Mouse (Mus musculus) limb, embryonic 12.5 days (tissue): ENCODE data around the gene Zbtb4. TPM values are rescaled to one million over a fixed set of nuclear protein-coding genes. Genes with fewer than 3 reads are reported as not detected.
A peak's percentile ranks its signal among the peaks of the same experiment; 100 is the strongest.

Source experiments
- ATAC-seq: fragments of 200-750 bp; cut with Nextera tagmentation; 2 replicates; pipeline ENCODE4 v1.8.0; 2017; ENCODE audit warnings: low read depth, moderate TSS enrichment; ENCODE audit not compliant: insufficient number of reproducible peaks, insufficient read depth, low FRiP score, low TSS enrichment
- H3K27ac ChIP-seq: fragments of 300-500 bp; sonication (generic); 2 replicates; pipeline ENCODE4 v1.5.1; 2016; ENCODE audit warnings: mild to moderate bottlenecking, moderate library complexity
- H3K27me3 ChIP-seq: fragments of 300-500 bp; sonication (generic); 2 replicates; pipeline ENCODE4 v1.6.1; 2016; ENCODE audit warnings: mild to moderate bottlenecking, moderate library complexity
- H3K36me3 ChIP-seq: fragments of 300-500 bp; sonication (generic); 2 replicates; pipeline ENCODE4 v1.6.1; 2016; ENCODE audit warnings: mild to moderate bottlenecking, moderate library complexity
- H3K4me1 ChIP-seq: fragments of 300-500 bp; sonication (generic); replicated peaks from 2 replicates; pipeline ENCODE4 v1.6.1; 2016
- H3K4me2 ChIP-seq: fragments of 300-500 bp; sonication (generic); 2 replicates; pipeline ENCODE4 v1.6.1; 2016; ENCODE audit warnings: mild to moderate bottlenecking, moderate library complexity
- H3K4me3 ChIP-seq: fragments of 300-500 bp; sonication (generic); replicated peaks from 2 replicates; pipeline ENCODE4 v1.5.1; 2016; ENCODE audit warnings: mild to moderate bottlenecking
- H3K9ac ChIP-seq: fragments of 300-500 bp; sonication (generic); replicated peaks from 2 replicates; pipeline ENCODE4 v1.6.1; 2016; ENCODE audit warnings: mild to moderate bottlenecking, moderate library complexity
- H3K9me3 ChIP-seq: fragments of 300-500 bp; sonication (generic); 2 replicates; pipeline ENCODE4 v1.6.1; 2016; ENCODE audit warnings: mild to moderate bottlenecking, moderate library complexity
- WGBS: fragments of 180-500 bp; shearing (Covaris S2); methylation state at CpG from one replicate; pipeline ENCODE4 v1.1.7; 2016; 5-methylcytosine and 5-hydroxymethylcytosine counted together
- polyA plus RNA-seq: library from polyadenylated mRNA; unstranded; fragments of >200 nt; fragmentation: Nextera tagmentation; extraction: Ambion mirVana; gene quantifications from 2 replicates; pipeline ENCODE4 v1.2.1, GENCODE M21; 2016

Zbtb4 gene
- polyA plus RNA-seq, 1 experiment from 2014 or later, result 2.4 TPM

DNA sequence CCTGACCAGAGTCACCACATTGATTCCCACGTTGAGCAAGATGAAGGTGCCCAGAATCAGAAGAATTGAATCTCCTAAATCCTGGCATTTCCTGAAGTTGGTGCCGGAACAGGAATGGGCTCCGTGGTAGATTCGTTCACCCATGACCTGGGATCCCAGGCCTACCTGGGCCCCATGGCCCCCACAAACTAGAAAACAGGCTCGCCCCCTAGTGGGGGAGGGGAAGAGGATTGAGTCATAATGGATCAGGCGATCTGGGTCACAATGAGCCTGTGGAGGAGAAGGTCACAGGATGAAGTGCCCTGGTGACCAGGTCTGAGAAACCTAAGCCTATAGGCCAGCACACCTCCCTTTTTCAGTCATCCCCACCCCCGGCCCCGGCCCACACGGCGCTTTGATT, 49.4 kb downstream of the Zbtb4 start, which contains the start of gene Gm39566:
Gene Gm39566, minus strand, starts transcription at position 144 of the 400 bp plus-strand sequence.
- Histone ChIP-seq H3K4me2 (no peak within 1 kb of the TSS), H3K36me3 (no peaks in the 10 kb centered on the region), H3K4me1 (no peaks in the 10 kb centered on the region), H3K9me3 (peaks cover 13% of the 10 kb centered on the region), H3K27ac (no peak within 1 kb of the TSS), H3K27me3 (no peaks in the 10 kb centered on the region), H3K9ac (no peak within 1 kb of the TSS), H3K4me3 (no peak within 1 kb of the TSS)
- 58% methylated on average over 10 of the region's 10 CpGs for whole genome bisulfite sequencing
- no peak for ATAC-seq

DNA sequence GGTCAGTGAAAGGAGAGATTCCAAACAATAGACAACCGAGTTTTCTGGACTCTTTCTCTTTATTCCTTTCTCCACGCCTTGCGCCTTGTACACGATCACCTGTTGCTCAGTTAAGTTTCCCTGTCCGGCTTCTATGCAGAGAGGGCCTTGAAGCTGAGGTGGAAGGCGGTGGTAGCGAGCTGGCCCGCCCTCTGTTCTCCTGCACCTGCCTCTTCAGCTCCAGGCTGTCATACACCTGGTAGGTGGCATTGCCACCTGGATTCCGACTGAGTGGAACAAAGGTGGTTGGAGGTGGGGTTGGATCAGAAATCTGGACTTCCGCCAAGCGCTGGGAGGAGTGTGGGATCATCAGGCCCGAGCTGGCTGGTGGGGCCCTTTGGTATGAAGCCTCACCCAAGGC, 50.8 kb downstream of the Zbtb4 start:
- no peak overlapping the region for H3K4me3 ChIP-seq
- 91% methylated on average over 12 of the region's 12 CpGs for WGBS
- peaks cover 13% of the 10 kb centered on the region for H3K9me3 ChIP-seq
- no peaks in the 10 kb centered on the region for H3K4me1 ChIP-seq
- no peaks in the 10 kb centered on the region for H3K27me3 ChIP-seq
- no peak overlapping the region for H3K4me2 ChIP-seq
- H3K9ac ChIP-seq, result no peak overlapping the region
- no peaks in the 10 kb centered on the region for H3K36me3 ChIP-seq
- no peak for ATAC-seq
- H3K27ac ChIP-seq, result no peak overlapping the region

DNA sequence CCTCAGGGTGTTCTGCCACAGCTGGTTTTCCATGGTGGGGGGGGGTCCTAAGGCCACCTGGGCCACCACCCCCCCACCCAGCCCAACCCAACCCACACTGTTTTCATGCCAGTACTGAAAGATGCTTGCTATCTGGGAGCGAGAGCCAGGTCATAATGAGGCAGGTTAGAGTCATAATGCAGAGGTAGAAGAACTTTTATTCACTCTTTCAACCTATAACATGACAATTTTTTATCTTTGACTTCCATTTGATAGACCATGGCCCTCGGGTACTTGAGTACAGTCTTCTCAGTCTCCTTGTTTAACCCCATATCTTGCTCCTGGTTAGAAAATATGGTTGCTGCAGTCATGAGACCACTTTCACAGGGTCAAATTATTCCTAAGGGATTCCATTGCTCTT, 52.7 kb downstream of the Zbtb4 start, which contains the start of gene Spem2:
Gene Spem2, minus strand, starts transcription at position 101 of the 400 bp plus-strand sequence.
- no peak within 1 kb of the TSS for H3K27ac ChIP-seq
- H3K4me1 ChIP-seq, result no peaks in the 10 kb centered on the region
- no peaks in the 10 kb centered on the region for H3K27me3 ChIP-seq
- WGBS, result 89% methylated on average over 2 of the region's 2 CpGs
- H3K4me2 ChIP-seq, result no peak within 1 kb of the TSS
- no peak within 1 kb of the TSS for H3K4me3 ChIP-seq
- H3K9ac ChIP-seq, result no peak within 1 kb of the TSS
- H3K36me3 ChIP-seq, result no peaks in the 10 kb centered on the region
- peaks cover 13% of the 10 kb centered on the region for H3K9me3 ChIP-seq
- ATAC-seq, result no peak

DNA sequence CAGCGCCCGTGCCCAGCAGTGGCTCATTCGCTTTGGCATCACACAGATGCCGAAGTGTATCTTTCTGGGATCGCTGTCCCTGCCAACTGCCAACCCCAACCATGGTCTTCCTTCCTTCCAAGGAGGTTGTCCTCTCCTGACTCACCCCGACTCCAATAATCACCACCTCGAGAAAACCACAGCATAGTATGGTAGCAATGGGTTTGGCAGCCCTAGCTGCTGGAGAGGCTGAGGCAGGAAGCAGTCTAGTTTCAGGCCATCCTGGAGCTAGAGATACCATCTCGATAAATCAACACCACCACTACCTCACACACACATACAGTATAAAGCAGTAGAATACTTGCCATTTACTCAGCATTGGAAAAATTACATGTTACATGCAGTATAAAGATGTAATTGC, 53.2 kb downstream of the Zbtb4 start:
- no peak overlapping the region for H3K9ac ChIP-seq
- peaks cover 13% of the 10 kb centered on the region for H3K9me3 ChIP-seq
- no peak for ATAC-seq
- no peaks in the 10 kb centered on the region for H3K27me3 ChIP-seq
- H3K36me3 ChIP-seq, result no peaks in the 10 kb centered on the region
- H3K27ac ChIP-seq, result no peak overlapping the region
- no peak overlapping the region for H3K4me2 ChIP-seq
- 93% methylated on average over 8 of the region's 8 CpGs for WGBS
- H3K4me3 ChIP-seq, result no peak overlapping the region
- H3K4me1 ChIP-seq, result no peaks in the 10 kb centered on the region

DNA sequence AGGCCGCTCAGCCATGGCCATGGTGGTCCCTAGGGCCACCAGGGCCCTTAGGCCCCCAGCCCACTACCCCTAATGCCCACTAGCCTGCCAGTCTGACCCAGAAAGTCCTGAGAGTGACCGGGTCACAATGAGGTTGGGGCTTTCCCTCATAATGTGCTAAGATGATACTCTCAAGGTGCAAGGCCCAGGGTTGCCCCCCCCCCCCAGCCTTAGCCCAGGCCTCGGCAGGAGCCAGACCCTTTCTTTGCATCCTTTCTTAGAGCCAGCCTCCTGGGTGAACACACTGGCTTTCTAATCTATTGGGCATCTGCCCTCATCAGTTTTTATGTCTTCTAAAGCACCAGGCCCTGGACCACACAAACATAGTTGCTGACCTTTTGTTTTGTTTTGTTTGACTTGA, 56.4 kb downstream of the Zbtb4 start, which contains the start of gene Spem1:
Gene Spem1, minus strand, starts transcription at position 101 of the 400 bp plus-strand sequence.
- peaks cover 29% of the 10 kb centered on the region for H3K36me3 ChIP-seq
- ATAC-seq, result no peak
- H3K4me3 ChIP-seq, result no peak within 1 kb of the TSS
- no peaks in the 10 kb centered on the region for H3K4me1 ChIP-seq
- H3K27me3 ChIP-seq, result no peaks in the 10 kb centered on the region
- no peak within 1 kb of the TSS for H3K27ac ChIP-seq
- WGBS, result 92% methylated on average over 3 of the region's 3 CpGs
- no peak within 1 kb of the TSS for H3K9ac ChIP-seq
- H3K9me3 ChIP-seq, result peaks cover 7% of the 10 kb centered on the region
- no peak within 1 kb of the TSS for H3K4me2 ChIP-seq

DNA sequence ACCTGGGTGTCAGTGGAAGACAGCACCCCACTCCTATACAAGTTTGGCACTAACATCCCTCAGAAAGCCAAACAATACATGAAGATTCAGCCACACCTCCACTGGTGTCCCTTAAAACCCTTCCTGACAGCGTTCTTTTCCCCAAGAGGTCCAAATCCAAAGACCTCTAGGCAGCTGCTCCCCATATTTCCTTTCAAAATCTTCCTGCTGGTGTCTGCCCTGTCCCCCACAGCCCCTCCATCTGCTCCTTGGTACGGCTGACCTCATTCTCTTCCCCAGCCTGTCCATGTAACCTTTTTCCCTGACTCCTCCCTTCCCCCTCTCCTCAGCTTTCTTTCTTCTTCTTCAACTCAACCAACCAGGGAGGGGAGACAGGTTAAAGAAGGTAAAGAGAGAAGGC, 57.7 kb downstream of the Zbtb4 start:
- Histone ChIP-seq H3K27me3 (no peaks in the 10 kb centered on the region), H3K4me2 (no peak overlapping the region), H3K27ac (no peak overlapping the region), H3K4me1 (no peaks in the 10 kb centered on the region), H3K36me3 (peaks cover 43% of the 10 kb centered on the region), H3K4me3 (no peak overlapping the region), H3K9ac (no peak overlapping the region), H3K9me3 (no peaks in the 10 kb centered on the region)
- 78% methylated on average over 2 of the region's 2 CpGs for WGBS
- no peak for ATAC-seq

DNA sequence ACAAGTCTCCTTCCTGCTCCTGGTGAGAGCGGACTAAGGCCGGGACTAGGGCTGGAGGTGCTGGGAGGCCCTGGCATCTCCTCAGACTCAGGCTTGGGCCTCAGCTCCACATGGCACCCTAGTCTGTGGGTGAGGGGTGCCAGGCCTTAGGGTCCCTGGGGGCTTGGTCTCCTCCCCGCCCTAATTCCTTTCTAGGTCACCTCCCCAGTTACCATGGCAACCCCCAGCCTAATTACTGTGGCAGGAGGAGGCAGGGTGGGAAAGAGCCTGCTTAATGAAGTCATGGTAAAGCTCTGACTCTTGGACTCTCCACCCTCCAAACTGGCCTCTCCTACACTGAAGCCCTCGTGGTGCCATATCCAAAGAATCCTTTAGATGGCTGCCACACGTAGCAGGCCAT, 63.1 kb downstream of the Zbtb4 start:
- no peak overlapping the region for H3K4me3 ChIP-seq
- H3K9ac ChIP-seq, result no peak overlapping the region
- H3K4me1 ChIP-seq, result peaks cover 12% of the 10 kb centered on the region
- no peaks in the 10 kb centered on the region for H3K9me3 ChIP-seq
- WGBS, result 63% methylated on average over 5 of the region's 5 CpGs
- no peak overlapping the region for H3K27ac ChIP-seq
- no peak for ATAC-seq
- H3K36me3 ChIP-seq, result peaks cover 83% of the 10 kb centered on the region
- no peak overlapping the region for H3K4me2 ChIP-seq
- H3K27me3 ChIP-seq, result peaks cover 15% of the 10 kb centered on the region

DNA sequence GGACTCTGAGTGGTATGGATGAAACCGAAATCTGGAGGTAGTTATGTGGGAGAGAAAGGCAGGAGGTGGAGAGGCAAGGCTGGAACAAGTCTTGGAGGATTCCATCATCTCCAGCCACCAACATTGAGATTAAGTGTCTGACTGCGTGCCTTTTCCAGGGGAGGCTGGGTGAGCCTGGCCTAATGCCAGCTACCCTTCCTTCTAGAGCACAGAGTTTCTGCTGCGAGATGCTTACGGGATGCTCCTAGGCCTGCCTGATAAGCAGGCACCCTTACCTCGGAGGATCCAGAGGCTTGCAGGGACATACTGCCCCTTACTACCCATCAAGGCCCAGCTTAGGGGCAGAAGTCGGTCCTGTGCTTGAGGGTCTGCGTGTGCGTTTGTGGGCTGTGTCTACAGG, 67.8 kb downstream of the Zbtb4 start:
- no peak for ATAC-seq
- H3K4me3 ChIP-seq, result peak overlapping the region; percentile 72
- peak overlapping the region; percentile 77 for H3K9ac ChIP-seq
- peaks cover 41% of the 10 kb centered on the region for H3K27me3 ChIP-seq
- no peaks in the 10 kb centered on the region for H3K9me3 ChIP-seq
- peaks cover 44% of the 10 kb centered on the region for H3K4me1 ChIP-seq
- H3K27ac ChIP-seq, result no peak overlapping the region
- 61% methylated on average over 8 of the region's 8 CpGs for WGBS
- H3K36me3 ChIP-seq, result peaks cover 40% of the 10 kb centered on the region
- H3K4me2 ChIP-seq, result peak overlapping the region; percentile 95

Other genes with a start within 250 kb of the Zbtb4 start
- gene Dnah2, start 216.8 kb upstream of the Zbtb4 start, polyA plus RNA-seq, result 1.9 and 3.3 TPM in 2 replicates
- 53.3 and 54.3 TPM in 2 replicates for gene Efnb3, start 205.7 kb upstream of the Zbtb4 start, polyA plus RNA-seq
- gene Wrap53, start 185.7 kb upstream of the Zbtb4 start, polyA plus RNA-seq, result 35.8 and 39.0 TPM in 2 replicates
- gene Trp53, start 185.6 kb upstream of the Zbtb4 start, polyA plus RNA-seq, result 175 and 180 TPM in 2 replicates
- 3.0 and 4.8 TPM in 2 replicates for gene Atp1b2, start 160.0 kb upstream of the Zbtb4 start, polyA plus RNA-seq
- not detected in 2 replicates for gene Shbg, start 148.0 kb upstream of the Zbtb4 start, polyA plus RNA-seq
- 24.3 and 25.8 TPM in 2 replicates for gene Sat2, start 143.9 kb upstream of the Zbtb4 start, polyA plus RNA-seq
- gene Fxr2, start 132.9 kb upstream of the Zbtb4 start, polyA plus RNA-seq, result 56.0 and 63.9 TPM in 2 replicates
- gene Sox15, start 110.6 kb upstream of the Zbtb4 start, polyA plus RNA-seq, result 0.68 TPM in 1 of 2 replicates, not detected in the other
- gene Mpdu1, start 103.3 kb upstream of the Zbtb4 start, polyA plus RNA-seq, result 62.6 and 64.3 TPM in 2 replicates
- gene Cd68, start 99.8 kb upstream of the Zbtb4 start, polyA plus RNA-seq, result 5.9 and 8.0 TPM in 2 replicates
- gene Eif4a1, start 93.5 kb upstream of the Zbtb4 start, polyA plus RNA-seq, result 569 and 701 TPM in 2 replicates
- 132 and 140 TPM in 2 replicates for gene Senp3, start 83.8 kb upstream of the Zbtb4 start, polyA plus RNA-seq
- gene Tnfsf13, start 80.1 kb upstream of the Zbtb4 start, polyA plus RNA-seq, result 0.58 and 1.0 TPM in 2 replicates
- 2.2 and 3.7 TPM in 2 replicates for gene Tnfsf12, start 70.1 kb upstream of the Zbtb4 start, polyA plus RNA-seq
- 1.7 TPM in 2 replicates for gene Tnfsfm13, start 69.8 kb upstream of the Zbtb4 start, polyA plus RNA-seq
- 27.2 and 38.1 TPM in 2 replicates for gene Polr2a, start 7.3 kb upstream of the Zbtb4 start, polyA plus RNA-seq
- 0.13 and 0.18 TPM in 2 replicates for gene Slc35g3, start 3.9 kb upstream of the Zbtb4 start, polyA plus RNA-seq
- 15.4 and 17.1 TPM in 2 replicates for gene Chrnb1, start 30.0 kb downstream of the Zbtb4 start, polyA plus RNA-seq
- 1.2 and 1.5 TPM in 2 replicates for gene Fgf11, start 35.9 kb downstream of the Zbtb4 start, polyA plus RNA-seq
- gene Tmem102, start 39.7 kb downstream of the Zbtb4 start, polyA plus RNA-seq, result 1.6 and 1.8 TPM in 2 replicates
- not detected in 2 replicates for gene Gm39566, start 49.4 kb downstream of the Zbtb4 start, polyA plus RNA-seq
- gene Spem2, start 52.6 kb downstream of the Zbtb4 start, polyA plus RNA-seq, result not detected in 2 replicates
- gene Spem1, start 56.3 kb downstream of the Zbtb4 start, polyA plus RNA-seq, result 0.20 TPM in 1 of 2 replicates, not detected in the other
- 8.4 and 9.1 TPM in 2 replicates for gene Nlgn2, start 71.9 kb downstream of the Zbtb4 start, polyA plus RNA-seq
- 346 and 353 TPM in 2 replicates for gene Tmem256, start 72.6 kb downstream of the Zbtb4 start, polyA plus RNA-seq
- 111 and 120 TPM in 2 replicates for gene Plscr3, start 80.5 kb downstream of the Zbtb4 start, polyA plus RNA-seq
- 1.6 and 2.3 TPM in 2 replicates for gene Tnk1, start 92.8 kb downstream of the Zbtb4 start, polyA plus RNA-seq
- not detected in 2 replicates for gene Tmem95, start 112.1 kb downstream of the Zbtb4 start, polyA plus RNA-seq
- gene Kctd11, start 115.5 kb downstream of the Zbtb4 start, polyA plus RNA-seq, result 3.7 and 4.4 TPM in 2 replicates
- gene Acap1, start 129.6 kb downstream of the Zbtb4 start, polyA plus RNA-seq, result 0.90 and 1.5 TPM in 2 replicates
- 30.4 and 32.8 TPM in 2 replicates for gene 2810408A11Rik, start 135.1 kb downstream of the Zbtb4 start, polyA plus RNA-seq
- gene Neurl4, start 135.2 kb downstream of the Zbtb4 start, polyA plus RNA-seq, result 10.9 and 12.7 TPM in 2 replicates
- gene Gps2, start 148.0 kb downstream of the Zbtb4 start, polyA plus RNA-seq, result 92.0 and 93.5 TPM in 2 replicates
- 1,762 and 1,851 TPM in 2 replicates for gene Eif5a, start 156.0 kb downstream of the Zbtb4 start, polyA plus RNA-seq
- 14.0 and 15.5 TPM in 2 replicates for gene Ybx2, start 169.9 kb downstream of the Zbtb4 start, polyA plus RNA-seq
- 34.1 and 35.7 TPM in 2 replicates for gene Slc2a4, start 182.3 kb downstream of the Zbtb4 start, polyA plus RNA-seq
- gene Cldn7, start 198.9 kb downstream of the Zbtb4 start, polyA plus RNA-seq, result 15.7 and 18.1 TPM in 2 replicates
- gene Ctdnep1, start 215.2 kb downstream of the Zbtb4 start, polyA plus RNA-seq, result 24.5 and 27.8 TPM in 2 replicates
- 124 and 126 TPM in 2 replicates for gene Elp5, start 216.6 kb downstream of the Zbtb4 start, polyA plus RNA-seq
- 398 and 426 TPM in 2 replicates for gene Gabarap, start 225.2 kb downstream of the Zbtb4 start, polyA plus RNA-seq
- gene Phf23, start 229.9 kb downstream of the Zbtb4 start, polyA plus RNA-seq, result 102 and 108 TPM in 2 replicates
- 69.4 and 69.5 TPM in 2 replicates for gene Dvl2, start 234.7 kb downstream of the Zbtb4 start, polyA plus RNA-seq
- gene Acadvl, start 249.5 kb downstream of the Zbtb4 start, polyA plus RNA-seq, result 65.9 and 67.1 TPM in 2 replicates